Mouse (Mus musculus): ENCODE data around the gene Slc25a21. TPM values are rescaled to one million over a fixed set of nuclear protein-coding genes. Genes with fewer than 3 reads are reported as not detected.
A peak's percentile ranks its signal among the peaks of the same experiment; 100 is the strongest.

The Slc25a21 gene
- total RNA-seq, 1 experiment, result 0.54 TPM

GRCm38 (mm10) chr12:57115516-57115915 is 81.8 kb downstream of the Slc25a21 start:
- DNase-seq (ENCODE audit: low read depth, low spot score), result no peak
- Histone ChIP-seq H3K36me3 (ENCODE audit: control insufficient read depth, insufficient read depth, low read length, poor library complexity, severe bottlenecking) (no peaks in the 10 kb centered on the region), H3K9me3 (ENCODE audit: control insufficient read depth, insufficient read depth, low read depth, low read length) (no peaks in the 10 kb centered on the region), H3K4me3 (ENCODE audit: insufficient read depth in 1 of 2, low read depth in 1 of 2, low read length in 2 of 2, poor library complexity in 1 of 2, severe bottlenecking in 1 of 2) (no peak overlapping the region), H3K4me1 (ENCODE audit: control insufficient read depth in 2 of 2, insufficient read depth in 2 of 2, low read length in 2 of 2, poor library complexity in 1 of 2) (no peaks in the 10 kb centered on the region), H3K27ac (ENCODE audit: insufficient read depth, low read depth, low read length, poor library complexity, severe bottlenecking) (no peak overlapping the region), H3K9ac (ENCODE audit: insufficient read depth, low read depth, low read length, poor library complexity, severe bottlenecking) (no peak overlapping the region)
- in situ Hi-C loops (cut with MboI; ENCODE audit: low sequenced_read_pairs in 2 of 2, unreplicated experiment in 2 of 2), result no loop called here
- TF ChIP-seq ZNF384 (IDR thresholded peaks at IDR 0.05; ENCODE audit: low read depth, low read length) (no peak), HCFC1 (IDR thresholded peaks at IDR 0.05; ENCODE audit: borderline replicate concordance, insufficient read depth, low read length) (no peak), MAFK (IDR thresholded peaks at IDR 0.05; ENCODE audit: insufficient read depth, low read depth, low read length) (no peak), ZC3H11A (IDR thresholded peaks at IDR 0.05; ENCODE audit: borderline replicate concordance, low read depth, low read length) (no peak), CHD2 (IDR thresholded peaks at IDR 0.05; ENCODE audit: low read depth, low read length) (no peak)

- TF ChIP-seq MAFK (IDR thresholded peaks at IDR 0.05; ENCODE audit: insufficient read depth, low read depth, low read length) (no peak), CHD2 (IDR thresholded peaks at IDR 0.05; ENCODE audit: low read depth, low read length) (no peak)
- no peak overlapping the region for H3K4me3 ChIP-seq (ENCODE audit: insufficient read depth in 1 of 2, low read depth in 1 of 2, low read length in 2 of 2, poor library complexity in 1 of 2, severe bottlenecking in 1 of 2)
- DNase-seq (ENCODE audit: low read depth, low spot score), result no peak
- no peak overlapping the region for H3K9ac ChIP-seq (ENCODE audit: insufficient read depth, low read depth, low read length, poor library complexity, severe bottlenecking)
- in situ Hi-C loops (cut with MboI; ENCODE audit: low sequenced_read_pairs in 2 of 2, unreplicated experiment in 2 of 2), result no loop called here
- H3K4me1 ChIP-seq (ENCODE audit: control insufficient read depth in 2 of 2, insufficient read depth in 2 of 2, low read length in 2 of 2, poor library complexity in 1 of 2), result no peaks in the 10 kb centered on the region
- no peak overlapping the region for H3K27ac ChIP-seq (ENCODE audit: insufficient read depth, low read depth, low read length, poor library complexity, severe bottlenecking)
- no peaks in the 10 kb centered on the region for H3K9me3 ChIP-seq (ENCODE audit: control insufficient read depth, insufficient read depth, low read depth, low read length)
- H3K36me3 ChIP-seq (ENCODE audit: control insufficient read depth, insufficient read depth, low read length, poor library complexity, severe bottlenecking), result no peaks in the 10 kb centered on the region
Measured at GRCm38 (mm10) chr12:57109363-57109762, 87.9 kb downstream of the Slc25a21 start.

GRCm38 (mm10) chr12:57102322-57102721 is 95.0 kb downstream of the Slc25a21 start:
- H3K4me1 ChIP-seq (ENCODE audit: control insufficient read depth in 2 of 2, insufficient read depth in 2 of 2, low read length in 2 of 2, poor library complexity in 1 of 2), result peaks cover 0 to 3% of the 10 kb centered on the region in 2 experiments; a peak in 1 of 4 replicates
- in situ Hi-C loops (cut with MboI; ENCODE audit: low sequenced_read_pairs in 2 of 2, unreplicated experiment in 2 of 2), result no loop called here
- no peaks in the 10 kb centered on the region for H3K36me3 ChIP-seq (ENCODE audit: control insufficient read depth, insufficient read depth, low read length, poor library complexity, severe bottlenecking)
- no peak overlapping the region for H3K27ac ChIP-seq (ENCODE audit: insufficient read depth, low read depth, low read length, poor library complexity, severe bottlenecking)
- H3K4me3 ChIP-seq (ENCODE audit: insufficient read depth in 1 of 2, low read depth in 1 of 2, low read length in 2 of 2, poor library complexity in 1 of 2, severe bottlenecking in 1 of 2), result no peak overlapping the region
- no peak overlapping the region for H3K9ac ChIP-seq (ENCODE audit: insufficient read depth, low read depth, low read length, poor library complexity, severe bottlenecking)
- TF ChIP-seq CHD2 (IDR thresholded peaks at IDR 0.05; ENCODE audit: low read depth, low read length) (no peak), ZNF384 (IDR thresholded peaks at IDR 0.05; ENCODE audit: low read depth, low read length) (no peak), MAFK (IDR thresholded peaks at IDR 0.05; ENCODE audit: insufficient read depth, low read depth, low read length) (no peak), ZC3H11A (IDR thresholded peaks at IDR 0.05; ENCODE audit: borderline replicate concordance, low read depth, low read length) (no peak), HCFC1 (IDR thresholded peaks at IDR 0.05; ENCODE audit: borderline replicate concordance, insufficient read depth, low read length) (no peak)
- no peaks in the 10 kb centered on the region for H3K9me3 ChIP-seq (ENCODE audit: control insufficient read depth, insufficient read depth, low read depth, low read length)
- DNase-seq (ENCODE audit: low read depth, low spot score), result no peak

- Histone ChIP-seq H3K27ac (ENCODE audit: insufficient read depth, low read depth, low read length, poor library complexity, severe bottlenecking) (no peak overlapping the region), H3K9me3 (ENCODE audit: control insufficient read depth, insufficient read depth, low read depth, low read length) (no peaks in the 10 kb centered on the region), H3K9ac (ENCODE audit: insufficient read depth, low read depth, low read length, poor library complexity, severe bottlenecking) (no peak overlapping the region), H3K4me1 (ENCODE audit: control insufficient read depth in 2 of 2, insufficient read depth in 2 of 2, low read length in 2 of 2, poor library complexity in 1 of 2) (peaks cover 2 to 3% of the 10 kb centered on the region in 2 experiments; a peak in 3 of 4 replicates), H3K4me3 (ENCODE audit: insufficient read depth in 1 of 2, low read depth in 1 of 2, low read length in 2 of 2, poor library complexity in 1 of 2, severe bottlenecking in 1 of 2) (no peak overlapping the region), H3K36me3 (ENCODE audit: control insufficient read depth, insufficient read depth, low read length, poor library complexity, severe bottlenecking) (no peaks in the 10 kb centered on the region)
- TF ChIP-seq HCFC1 (IDR thresholded peaks at IDR 0.05; ENCODE audit: borderline replicate concordance, insufficient read depth, low read length) (no peak), MAFK (IDR thresholded peaks at IDR 0.05; ENCODE audit: insufficient read depth, low read depth, low read length) (no peak), ZC3H11A (IDR thresholded peaks at IDR 0.05; ENCODE audit: borderline replicate concordance, low read depth, low read length) (no peak), ZNF384 (IDR thresholded peaks at IDR 0.05; ENCODE audit: low read depth, low read length) (no peak), CHD2 (IDR thresholded peaks at IDR 0.05; ENCODE audit: low read depth, low read length) (no peak)
- in situ Hi-C loops (cut with MboI; ENCODE audit: low sequenced_read_pairs in 2 of 2, unreplicated experiment in 2 of 2), result no loop called here
- no peak for DNase-seq (ENCODE audit: low read depth, low spot score)
Measured at GRCm38 (mm10) chr12:57100549-57100948, 96.7 kb downstream of the Slc25a21 start.

GRCm38 (mm10) chr12:57099066-57099465 is 98.2 kb downstream of the Slc25a21 start:
- DNase-seq (ENCODE audit: low read depth, low spot score), result peak; percentile 69
- in situ Hi-C loops (cut with MboI; ENCODE audit: low sequenced_read_pairs in 2 of 2, unreplicated experiment in 2 of 2), result no loop called here
- TF ChIP-seq CHD2 (IDR thresholded peaks at IDR 0.05; ENCODE audit: low read depth, low read length) (no peak), MAFK (IDR thresholded peaks at IDR 0.05; ENCODE audit: insufficient read depth, low read depth, low read length) (0 out of 2 replicates have a peak, but pooled peaks have one; percentile 8)

More at GRCm38 (mm10) chr12:57099066-57099465, 98.2 kb downstream of the Slc25a21 start:
- H3K4me3 ChIP-seq (ENCODE audit: insufficient read depth in 1 of 2, low read depth in 1 of 2, low read length in 2 of 2, poor library complexity in 1 of 2, severe bottlenecking in 1 of 2), result no peak overlapping the region
- H3K4me1 ChIP-seq (ENCODE audit: control insufficient read depth in 2 of 2, insufficient read depth in 2 of 2, low read length in 2 of 2, poor library complexity in 1 of 2), result peaks cover 2 to 3% of the 10 kb centered on the region in 2 experiments; a peak in 3 of 4 replicates
- H3K36me3 ChIP-seq (ENCODE audit: control insufficient read depth, insufficient read depth, low read length, poor library complexity, severe bottlenecking), result no peaks in the 10 kb centered on the region
- no peak overlapping the region for H3K27ac ChIP-seq (ENCODE audit: insufficient read depth, low read depth, low read length, poor library complexity, severe bottlenecking)
- H3K9me3 ChIP-seq (ENCODE audit: control insufficient read depth, insufficient read depth, low read depth, low read length), result no peaks in the 10 kb centered on the region
- H3K9ac ChIP-seq (ENCODE audit: insufficient read depth, low read depth, low read length, poor library complexity, severe bottlenecking), result no peak overlapping the region
